Mouse (Mus musculus) embryo, embryonic 11.5 days (tissue): ENCODE measurements at regions not wholly inside any gene's neighbourhood (a gene's known extent, or its start where the extent isn't known, plus 50 kb on each side); places are given as distances from the start of the nearest gene placed in this dataset.
"Not testable (repeated sequence)": the region's sequence is repeated elsewhere in the genome, so short reads cannot be mapped to it uniquely, and the experiment has no call there.

Experiments used
- DNase-seq: peaks from one replicate; pipeline ENCODE4 v3.0.0-alpha.2; 2012; ENCODE audit warnings: low read depth, low spot score

DNA sequence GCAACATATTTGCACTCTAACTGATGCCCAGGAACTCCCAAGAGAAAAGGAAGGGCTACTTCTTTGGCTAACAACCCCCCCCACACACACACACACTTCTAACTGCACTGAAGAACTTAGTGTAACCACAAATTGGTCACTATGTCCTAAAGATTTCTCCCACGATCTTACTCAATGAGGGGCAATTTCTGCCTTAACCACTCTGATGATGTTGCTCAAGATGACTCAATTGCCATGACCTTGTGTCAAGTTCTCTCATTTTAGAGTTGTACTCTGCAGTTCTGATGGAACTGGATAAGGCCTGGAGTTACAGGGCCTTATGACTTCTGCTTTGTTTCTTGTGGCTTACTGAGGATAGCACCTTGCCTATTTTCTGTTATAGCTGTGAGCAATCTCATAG, 81.7 kb downstream of the Sem1 start:
- no peak for DNase-seq

- no peak for DNase-seq
Measured at GRCm38 (mm10) chr6:6496336-6496735, 82.1 kb downstream of the Sem1 start.

- DNase-seq, result no peak
Measured at GRCm38 (mm10) chr6:6488191-6488590, 90.3 kb downstream of the Sem1 start.

DNA sequence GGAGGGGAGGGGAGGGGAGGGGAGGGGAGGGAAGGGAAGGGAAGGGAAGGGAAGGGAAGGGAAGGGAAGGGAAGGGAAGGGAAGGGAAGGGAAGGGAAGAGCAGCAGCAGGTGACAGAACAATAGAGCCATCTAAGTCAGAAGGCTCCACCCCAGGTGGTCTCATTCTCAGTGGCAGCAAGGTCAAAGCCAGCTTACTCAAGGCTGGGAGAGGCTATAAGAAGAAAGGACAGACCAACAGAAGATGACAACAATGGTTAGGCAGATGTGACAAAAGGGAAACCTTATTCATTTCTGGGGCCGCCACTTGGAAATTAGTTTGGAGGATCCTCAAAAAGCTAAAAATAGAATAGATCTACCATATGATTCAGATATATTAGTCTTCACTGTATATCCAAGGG, 96.9 kb downstream of the Sem1 start:
- not testable (repeated sequence) for DNase-seq

GRCm38 (mm10) chr6:6470397-6470796, 108.1 kb downstream of the Sem1 start:
- no peak for DNase-seq

GRCm38 (mm10) chr6:6467526-6467925, 110.9 kb downstream of the Sem1 start:
- DNase-seq, result no peak

DNA sequence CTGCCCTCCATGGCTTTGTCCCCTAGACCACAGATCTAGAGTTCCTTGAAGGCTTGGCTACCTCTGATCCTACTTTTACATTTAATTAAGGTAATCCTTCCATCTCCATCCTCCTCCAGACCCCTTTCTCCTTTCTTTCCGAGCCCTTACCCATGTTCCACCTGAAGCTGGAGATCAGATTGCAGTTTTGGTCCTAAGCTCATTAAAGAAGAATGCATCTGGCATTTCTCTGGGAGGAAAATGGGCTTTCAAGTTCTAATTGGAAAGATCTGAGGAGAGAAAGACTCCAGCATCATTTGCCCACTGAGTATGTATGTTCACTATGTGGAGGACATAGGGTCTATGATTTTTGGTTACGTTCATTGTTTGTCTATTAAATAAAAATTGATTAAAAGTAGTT, 112.2 kb downstream of the Sem1 start:
- DNase-seq, result no peak

- no peak for DNase-seq
Measured at GRCm38 (mm10) chr6:6463807-6464470, 114.5 kb downstream of the Sem1 start.

DNA sequence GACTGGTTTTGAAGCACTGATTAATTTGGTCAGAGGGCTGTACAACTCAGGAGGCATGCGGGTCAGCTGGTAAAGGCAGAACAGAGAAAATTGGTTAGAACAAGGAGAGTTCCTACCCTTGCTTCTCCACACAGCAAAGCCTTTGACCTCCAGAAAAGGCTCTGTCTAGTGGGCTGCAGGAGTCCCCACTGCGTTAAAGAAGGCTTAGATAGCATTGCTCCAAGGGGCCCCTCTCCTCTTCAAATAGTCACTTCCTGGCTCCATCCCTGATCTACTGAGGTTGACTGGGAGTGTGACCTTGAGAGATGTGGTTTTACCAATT, 118.6 kb downstream of the Sem1 start:
- no peak for DNase-seq

DNA sequence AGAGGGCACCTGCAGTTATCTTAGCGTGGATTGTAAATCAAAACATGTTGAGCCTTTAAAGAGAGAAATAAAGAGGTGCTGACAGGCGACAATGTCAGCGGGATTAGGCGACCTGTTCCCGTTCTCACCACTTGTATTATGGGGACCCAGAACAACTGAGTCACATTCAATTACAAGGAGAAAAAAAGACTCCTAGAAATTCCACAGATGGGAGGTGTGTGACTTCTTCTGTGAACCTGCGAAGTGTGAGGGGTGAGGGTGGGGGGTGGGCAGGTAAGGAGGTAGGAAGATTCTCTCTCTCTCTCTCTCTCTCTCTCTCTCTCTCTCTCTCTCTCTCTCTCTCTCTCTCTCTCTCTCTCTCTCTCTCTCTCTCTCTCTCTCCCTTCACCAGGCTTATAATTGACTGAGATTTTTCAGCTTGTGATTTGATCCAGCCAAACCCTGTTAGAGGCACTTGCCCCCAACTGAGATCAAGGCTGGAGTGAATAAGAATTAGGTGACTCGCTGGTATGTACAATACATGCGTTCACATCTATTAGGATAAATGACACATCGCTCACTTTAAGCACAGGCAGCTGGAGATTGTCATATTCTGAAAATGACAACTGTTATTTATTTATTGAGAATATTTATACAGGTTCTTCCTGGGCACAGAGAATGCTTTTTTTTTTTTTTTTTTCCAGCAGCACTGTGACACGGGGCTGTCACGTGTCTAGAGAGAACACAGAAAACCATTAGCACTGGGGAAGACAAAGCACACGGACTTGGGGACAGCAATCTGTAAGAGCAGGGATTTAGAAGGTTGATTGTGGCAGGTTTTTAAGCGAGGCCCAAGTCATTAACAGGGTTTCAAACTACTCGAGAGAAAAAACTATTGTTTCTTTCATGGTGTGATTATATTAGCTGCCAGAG, 119.2 kb downstream of the Sem1 start:
- no peak for DNase-seq

GRCm38 (mm10) chr6:6457726-6458125, 120.7 kb downstream of the Sem1 start:
- DNase-seq, result no peak

- no peak for DNase-seq
Measured at GRCm38 (mm10) chr6:6457001-6457400, 121.5 kb downstream of the Sem1 start.

DNA sequence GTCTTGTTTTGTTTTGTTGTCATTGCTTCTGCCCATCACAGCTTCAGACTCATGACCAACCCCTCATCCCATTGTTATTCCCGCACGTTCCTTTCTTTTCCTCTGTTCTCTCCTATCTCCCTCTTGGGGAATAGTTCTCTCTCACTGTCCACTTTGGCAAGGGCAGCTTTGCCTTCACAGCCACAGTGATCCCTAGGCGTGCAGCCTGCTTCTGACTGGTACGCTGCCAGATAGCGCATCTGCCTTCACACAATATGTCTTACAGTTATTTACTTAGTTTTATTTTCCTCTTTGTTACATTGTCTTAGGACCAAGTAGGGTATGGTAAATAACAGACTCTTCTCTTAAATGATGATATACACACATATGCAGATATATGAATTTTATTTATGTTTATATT, 122.9 kb downstream of the Sem1 start:
- DNase-seq, result no peak

GRCm38 (mm10) chr6:6454396-6454795, 124.1 kb downstream of the Sem1 start:
- DNase-seq, result no peak

GRCm38 (mm10) chr6:6434855-6435254, 143.6 kb downstream of the Sem1 start:
- no peak for DNase-seq

DNA sequence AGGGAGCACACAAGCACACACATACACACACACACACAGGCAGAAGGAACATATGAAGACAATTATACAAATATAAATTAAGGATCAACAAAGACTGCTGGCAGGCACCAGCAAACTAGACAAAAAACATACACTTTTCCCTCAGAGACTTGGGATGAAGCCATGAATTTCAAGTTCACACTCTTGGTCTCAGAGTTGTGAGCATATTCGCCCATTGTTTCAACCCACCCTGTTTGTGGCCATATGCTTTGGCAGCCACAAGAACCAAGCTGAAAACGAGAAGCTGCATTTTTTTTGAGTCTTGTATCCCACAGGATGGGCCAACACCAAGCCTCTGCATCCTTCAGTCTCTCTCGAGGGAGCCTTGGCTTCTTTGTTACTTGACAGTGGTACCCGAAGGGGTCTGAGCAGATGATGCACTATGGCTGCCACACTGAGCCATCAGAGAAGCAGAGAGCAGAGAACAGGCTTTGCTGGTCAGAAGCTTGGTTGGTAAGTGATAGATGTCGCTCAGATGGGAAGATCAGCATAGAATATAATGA, 144.1 kb downstream of the Sem1 start:
- DNase-seq, result no peak

GRCm38 (mm10) chr6:6433179-6433578, 145.3 kb downstream of the Sem1 start:
- no peak for DNase-seq

DNA sequence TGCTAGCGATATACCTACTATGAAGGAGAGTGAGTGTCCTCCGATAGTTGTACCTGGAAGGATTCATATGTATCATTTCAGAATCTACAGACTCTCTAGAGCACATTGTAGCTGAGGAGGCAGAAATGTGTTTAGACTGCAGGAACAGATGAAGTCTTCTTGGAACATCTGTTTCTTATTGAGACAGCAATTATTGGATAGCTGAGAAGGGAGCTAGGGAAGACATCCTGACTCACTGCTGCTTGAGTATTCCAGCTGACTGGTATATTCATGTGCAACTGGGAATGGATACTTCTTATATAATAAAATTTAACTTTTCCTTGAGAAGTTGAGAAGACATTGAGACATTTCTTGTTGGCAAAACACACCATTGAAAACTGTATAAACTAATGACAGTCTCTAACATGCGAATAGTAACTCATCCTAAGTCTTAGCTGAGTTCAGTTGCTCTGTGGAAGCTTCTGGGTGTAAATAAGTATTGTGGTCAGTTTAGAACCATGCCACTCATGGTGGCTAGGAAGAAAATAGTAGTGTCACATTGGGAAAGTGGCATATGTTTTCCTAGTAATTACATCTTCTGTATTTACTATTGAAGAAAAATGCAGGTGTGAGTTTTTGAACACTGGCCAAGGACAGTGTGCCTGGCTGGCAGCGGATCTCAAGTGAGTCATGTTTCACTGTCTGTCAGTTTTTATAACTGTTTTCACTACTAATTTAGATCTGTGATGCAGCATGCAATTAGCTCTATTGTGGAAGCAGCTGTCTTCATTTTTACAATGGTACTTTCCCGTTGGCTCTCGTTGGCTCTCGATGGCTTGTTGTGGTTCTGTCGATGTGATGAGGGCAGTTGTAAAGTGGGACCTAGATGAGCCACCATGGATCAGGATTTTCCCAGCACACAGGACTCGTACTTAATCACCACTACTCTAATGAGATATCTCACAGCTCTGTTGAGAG, 163.5 kb downstream of the Sem1 start:
- no peak for DNase-seq

DNA sequence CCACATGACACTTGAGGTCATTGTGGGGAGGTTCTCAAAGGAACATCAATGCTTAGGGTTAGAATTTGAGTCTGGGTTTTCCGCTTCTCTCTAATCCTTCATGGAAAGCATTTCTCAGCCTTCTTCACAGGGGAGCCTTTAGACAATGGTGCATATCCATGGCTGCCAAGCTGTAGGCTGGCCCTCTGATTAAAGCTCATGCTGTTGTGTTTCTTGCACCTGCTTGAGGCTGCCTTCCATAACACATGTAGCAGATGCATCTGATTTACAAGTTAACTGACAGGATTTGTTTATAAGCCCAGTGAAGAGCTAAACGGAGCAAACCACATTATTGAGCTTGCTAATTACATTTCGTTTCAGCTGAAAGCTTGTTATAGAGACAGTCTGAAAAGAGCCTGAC, 180.5 kb downstream of the Sem1 start:
- DNase-seq, result no peak

GRCm38 (mm10) chr6:6389454-6390445, 172.8 kb upstream of the Slc25a13 start:
- no peak for DNase-seq
